Mouse (Mus musculus): ENCODE data around the gene Caprin1. TPM values are rescaled to one million over a fixed set of nuclear protein-coding genes. Genes with fewer than 3 reads are reported as not detected.

The Caprin1 gene
- polyA plus RNA-seq, 1 experiment, result 5.9 TPM

DNA sequence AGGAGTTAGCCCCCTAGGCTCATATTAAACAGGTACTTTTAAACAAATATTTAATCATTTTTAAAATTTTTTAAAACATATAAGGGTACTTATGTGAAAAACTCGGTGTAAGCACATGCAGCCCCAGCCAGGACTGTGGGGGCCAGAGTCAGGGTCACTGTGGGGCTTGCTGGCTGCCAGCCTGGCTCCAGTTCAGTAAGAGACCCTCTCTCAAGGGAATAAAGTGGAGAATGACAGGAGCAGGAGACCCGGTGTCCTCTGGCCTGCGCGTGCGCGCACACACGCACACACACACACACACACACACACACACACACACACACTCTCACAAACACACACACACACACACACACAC, 78.2 kb downstream of the Caprin1 start:
- Histone ChIP-seq H3K27me3 (ENCODE audit: control insufficient read depth) (no peaks in the 10 kb centered on the region), H3K36me3 (ENCODE audit: control insufficient read depth) (peaks cover 75% of the 10 kb centered on the region), H3K9me3 (ENCODE audit: control insufficient read depth, low read length) (no peaks in the 10 kb centered on the region), H3K4me1 (ENCODE audit: control insufficient read depth) (no peaks in the 10 kb centered on the region), H3K4me3 (replicated peaks) (no peak overlapping the region)
- TF ChIP-seq TAL1 (IDR thresholded peaks at IDR 0.05; ENCODE audit: low read length) (no peak), GATA1 (IDR thresholded peaks at IDR 0.05; ENCODE audit: low read length) (no peak)

DNA sequence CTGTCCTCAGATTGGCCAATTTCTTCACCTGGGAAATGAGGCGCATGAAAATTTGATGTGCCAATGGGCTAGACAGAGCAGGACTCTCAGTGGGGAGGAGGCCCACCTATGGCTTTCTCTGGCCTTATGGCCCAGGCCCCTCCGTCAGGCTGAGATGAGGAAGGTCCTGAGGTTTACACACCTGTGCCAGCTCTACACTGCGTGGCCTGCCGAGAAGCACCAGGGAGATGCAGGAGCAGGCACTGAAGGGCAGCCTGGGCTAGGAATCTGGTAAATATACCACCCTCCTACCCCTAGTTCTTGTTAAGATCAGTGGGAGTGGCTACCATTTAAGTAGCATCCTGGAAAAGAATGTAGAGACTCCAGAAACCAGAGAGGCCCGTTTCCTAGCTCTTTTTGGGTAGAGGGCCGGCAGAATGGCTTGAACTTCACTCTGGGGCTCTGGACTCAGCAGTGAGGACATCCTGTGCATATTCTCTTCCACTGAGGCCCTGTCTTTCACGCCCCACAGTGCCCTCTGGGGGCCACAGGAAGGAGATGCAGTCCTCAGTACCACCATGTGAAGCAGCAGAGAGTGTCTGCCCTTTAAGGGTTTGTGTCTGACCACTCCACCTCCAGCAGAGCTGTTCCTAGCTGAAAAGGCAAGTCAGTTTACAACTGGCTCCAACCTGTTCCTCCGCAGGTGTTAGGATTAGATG, 78.7 kb downstream of the Caprin1 start:
- H3K36me3 ChIP-seq (ENCODE audit: control insufficient read depth), result peaks cover 70% of the 10 kb centered on the region

DNA sequence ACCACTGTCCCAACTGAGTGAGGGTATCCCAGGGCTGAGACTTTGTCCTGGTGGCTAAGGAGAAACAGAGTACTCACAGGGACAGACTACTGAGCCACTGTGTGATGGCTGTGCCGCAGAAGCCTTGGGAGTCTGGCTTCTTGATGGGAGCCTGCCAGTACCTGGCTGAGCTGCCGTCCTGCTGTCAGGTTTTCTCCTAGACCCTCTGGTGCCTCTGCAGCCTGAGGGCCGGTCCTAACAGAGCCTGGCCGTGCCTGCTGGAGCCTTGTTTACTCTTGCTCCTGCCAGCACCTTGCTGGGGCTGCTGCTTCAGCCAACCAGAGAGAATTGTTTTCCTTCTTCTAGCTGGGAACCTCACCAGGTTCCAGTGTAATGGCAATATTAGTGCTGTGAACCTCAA, 83.0 kb downstream of the Caprin1 start:
- H3K36me3 ChIP-seq (ENCODE audit: control insufficient read depth), result peaks cover 53% of the 10 kb centered on the region
- peaks cover 1% of the 10 kb centered on the region; the same call in 1 of the 2 replicates for H3K4me1 ChIP-seq (ENCODE audit: control insufficient read depth)
- no peak overlapping the region for H3K4me3 ChIP-seq (replicated peaks)
- H3K9me3 ChIP-seq (ENCODE audit: control insufficient read depth, low read length), result no peaks in the 10 kb centered on the region
- no peak for TF ChIP-seq TAL1 (IDR thresholded peaks at IDR 0.05; ENCODE audit: low read length)
- no peak for TF ChIP-seq GATA1 (IDR thresholded peaks at IDR 0.05; ENCODE audit: low read length)
- H3K27me3 ChIP-seq (ENCODE audit: control insufficient read depth), result no peaks in the 10 kb centered on the region

More for the DNA sequence above, 78.7 kb downstream of the Caprin1 start:
- Histone ChIP-seq H3K27me3 (ENCODE audit: control insufficient read depth) (no peaks in the 10 kb centered on the region), H3K4me1 (ENCODE audit: control insufficient read depth) (no peaks in the 10 kb centered on the region), H3K9me3 (ENCODE audit: control insufficient read depth, low read length) (no peaks in the 10 kb centered on the region), H3K4me3 (replicated peaks) (no peak overlapping the region)
- TF ChIP-seq GATA1 (IDR thresholded peaks at IDR 0.05; ENCODE audit: low read length) (no peak), TAL1 (IDR thresholded peaks at IDR 0.05; ENCODE audit: low read length) (no peak)

DNA sequence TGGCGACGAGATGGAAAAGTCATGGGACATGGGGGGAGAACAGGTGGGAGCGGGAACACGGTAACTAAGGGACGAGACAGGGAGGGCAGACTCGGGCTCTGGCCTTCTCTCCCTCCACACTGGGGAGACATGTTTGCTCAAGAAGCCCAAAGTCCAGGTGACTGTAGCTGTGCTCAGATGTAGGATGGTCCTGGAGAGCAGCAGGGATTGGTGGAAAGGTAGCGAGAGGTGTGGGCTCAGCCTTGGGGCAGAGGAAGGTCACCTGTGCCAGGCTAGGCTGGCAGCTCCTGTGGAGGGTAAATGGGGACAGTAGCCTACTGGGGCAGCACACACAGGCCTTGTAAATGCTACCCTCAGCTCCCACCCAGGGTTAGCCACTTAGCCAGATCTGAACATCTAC, 83.6 kb downstream of the Caprin1 start:
- Histone ChIP-seq H3K27me3 (ENCODE audit: control insufficient read depth) (no peaks in the 10 kb centered on the region), H3K9me3 (ENCODE audit: control insufficient read depth, low read length) (no peaks in the 10 kb centered on the region), H3K36me3 (ENCODE audit: control insufficient read depth) (peaks cover 55% of the 10 kb centered on the region), H3K4me1 (ENCODE audit: control insufficient read depth) (peaks cover 4% of the 10 kb centered on the region; the same call in 1 of the 2 replicates), H3K4me3 (replicated peaks) (no peak overlapping the region)
- TF ChIP-seq GATA1 (IDR thresholded peaks at IDR 0.05; ENCODE audit: low read length) (no peak), TAL1 (IDR thresholded peaks at IDR 0.05; ENCODE audit: low read length) (no peak)

Other genes starting within 250 kb of the Caprin1 start
- gene Abtb2, start 231.3 kb downstream of the Caprin1 start, polyA plus RNA-seq (2012), result 0.08 and 0.12 TPM in 2 replicates
- gene Nat10, start 36.4 kb downstream of the Caprin1 start, polyA plus RNA-seq (2012), result 0.41 and 0.52 TPM in 2 replicates
- gene Lmo2, start 160.3 kb upstream of the Caprin1 start, polyA plus RNA-seq (2012), result 141 and 161 TPM in 2 replicates
- 0.70 and 0.79 TPM in 2 replicates for gene Fbxo3, start 230.1 kb upstream of the Caprin1 start, polyA plus RNA-seq (2012)
- not detected in 2 replicates for gene 4931422A03Rik, start 230.7 kb upstream of the Caprin1 start, polyA plus RNA-seq (2012)